Mouse (Mus musculus) stomach, postnatal 0 days (tissue): ENCODE data around the gene Dtx3l. TPM values are rescaled to one million over a fixed set of nuclear protein-coding genes. Genes with fewer than 3 reads are reported as not detected.
A peak's percentile ranks its signal among the peaks of the same experiment; 100 is the strongest.
"Not testable (repeated sequence)": the region's sequence is repeated elsewhere in the genome, so short reads cannot be mapped to it uniquely, and the experiment has no call there.

Experiments used
- ATAC-seq: fragments of 200-750 bp; cut with Nextera tagmentation; 2 replicates; pipeline ENCODE4 v1.8.0; 2017; ENCODE audit not compliant: low FRiP score, low TSS enrichment
- DNase-seq: peaks from one replicate; pipeline ENCODE4 v3.0.0-alpha.2; 2016; ENCODE audit warnings: low spot score
- H3K27ac ChIP-seq: fragments of 300-500 bp; sonication (generic); replicated peaks from 2 replicates; pipeline ENCODE4 v1.5.1; 2014; ENCODE audit warnings: mild to moderate bottlenecking, control low read depth
- H3K27me3 ChIP-seq: fragments of 300-500 bp; sonication (generic); 2 replicates; pipeline ENCODE4 v1.6.1; 2014; ENCODE audit warnings: low read length; ENCODE audit not compliant: control insufficient read depth, insufficient read depth
- H3K36me3 ChIP-seq: fragments of 300-500 bp; sonication (generic); 2 replicates; pipeline ENCODE4 v1.6.1; 2014; ENCODE audit warnings: low read length, mixed read lengths; ENCODE audit not compliant: control insufficient read depth, insufficient read depth
- H3K4me1 ChIP-seq: fragments of 300-500 bp; sonication (generic); replicated peaks from 2 replicates; pipeline ENCODE4 v1.6.1; 2014; ENCODE audit warnings: antibody characterized with exemption; ENCODE audit not compliant: control insufficient read depth, insufficient read depth
- H3K4me2 ChIP-seq: fragments of 300-500 bp; sonication (generic); replicated peaks from 2 replicates; pipeline ENCODE4 v1.6.1; 2014; ENCODE audit warnings: low read depth, mild to moderate bottlenecking, control low read depth, moderate library complexity
- H3K4me3 ChIP-seq: fragments of 300-500 bp; sonication (generic); 2 replicates; pipeline ENCODE4 v1.5.1; 2014; ENCODE audit warnings: low read depth, low read length, control low read depth
- H3K9ac ChIP-seq: fragments of 300-500 bp; sonication (generic); 2 replicates; pipeline ENCODE4 v1.6.1; 2014; ENCODE audit warnings: mild to moderate bottlenecking, low read length, control low read depth, mixed read lengths
- H3K9me3 ChIP-seq: fragments of 300-500 bp; sonication (generic); 2 replicates; pipeline ENCODE4 v1.6.1; 2016; ENCODE audit warnings: low read length; ENCODE audit not compliant: control insufficient read depth
- CTCF ChIP-seq: IDR thresholded peaks from 2 replicates; pipeline ENCODE4 v1.5.1; 2016; ENCODE audit warnings: antibody characterized with exemption, low read depth, mild to moderate bottlenecking, moderate library complexity
- EP300 ChIP-seq: optimal IDR thresholded peaks from 2 replicates; pipeline ENCODE3; 2016; ENCODE audit warnings: antibody characterized with exemption
- WGBS: fragments of 180-500 bp; shearing (Covaris S2); extraction: QIAGEN DNeasy Blood & Tissue Kit; methylation state at CpG from one replicate; pipeline ENCODE4 v1.1.7; 2014; 5-methylcytosine and 5-hydroxymethylcytosine counted together
- polyA plus RNA-seq: library from polyadenylated mRNA; unstranded; fragments of >200 nt; fragmentation: Nextera tagmentation; extraction: Ambion mirVana; gene quantifications from 2 replicates; pipeline ENCODE4 v1.2.1, GENCODE M21; 2015

Gene Dtx3l
- polyA plus RNA-seq, 1 experiment from 2014 or later, result 4.4 TPM

- Histone ChIP-seq H3K36me3 (no peaks in the 10 kb centered on the region), H3K9me3 (no peaks in the 10 kb centered on the region), H3K4me2 (no peak overlapping the region), H3K4me1 (no peaks in the 10 kb centered on the region), H3K27ac (no peak overlapping the region), H3K9ac (no peak overlapping the region), H3K4me3 (no peak overlapping the region), H3K27me3 (no peaks in the 10 kb centered on the region)
- DNase-seq (no peak), ATAC-seq (no peak)
- 93% methylated on average over 6 of the region's 6 CpGs for WGBS
- TF ChIP-seq CTCF, result no peak
- TF ChIP-seq EP300, result no peak
Measured at GRCm38 (mm10) chr16:35903014-35903640, 35.8 kb downstream of the Dtx3l start.

- H3K4me2 ChIP-seq, result no peak overlapping the region
- no peaks in the 10 kb centered on the region for H3K9me3 ChIP-seq
- no peak overlapping the region for H3K4me3 ChIP-seq
- TF ChIP-seq CTCF, result no peak
- no peak for TF ChIP-seq EP300
- DNase-seq (no peak), ATAC-seq (no peak)
- H3K27ac ChIP-seq, result no peak overlapping the region
- no peak overlapping the region for H3K9ac ChIP-seq
- H3K36me3 ChIP-seq, result no peaks in the 10 kb centered on the region
- H3K27me3 ChIP-seq, result no peaks in the 10 kb centered on the region
- no peaks in the 10 kb centered on the region for H3K4me1 ChIP-seq
- WGBS, result 72% methylated on average over 3 of the region's 3 CpGs
Measured at GRCm38 (mm10) chr16:35900541-35900940, 38.4 kb downstream of the Dtx3l start.

- Histone ChIP-seq H3K4me2 (no peak overlapping the region), H3K4me1 (no peaks in the 10 kb centered on the region), H3K27me3 (no peaks in the 10 kb centered on the region), H3K27ac (no peak overlapping the region), H3K9ac (no peak overlapping the region), H3K4me3 (no peak overlapping the region), H3K9me3 (no peaks in the 10 kb centered on the region), H3K36me3 (no peaks in the 10 kb centered on the region)
- ATAC-seq, result no peak
- TF ChIP-seq CTCF (no peak), EP300 (no peak)
- 38% methylated on average over 6 of the region's 6 CpGs for WGBS
- DNase-seq, result no peak
Measured at GRCm38 (mm10) chr16:35894997-35895396, 44.0 kb downstream of the Dtx3l start.

- not testable (repeated sequence) for H3K4me3 ChIP-seq, H3K27me3 ChIP-seq, H3K9ac ChIP-seq, DNase-seq, H3K4me1 ChIP-seq, H3K36me3 ChIP-seq, H3K4me2 ChIP-seq, H3K9me3 ChIP-seq, H3K27ac ChIP-seq, ATAC-seq
- 56% methylated on average over 5 of the region's 5 CpGs for WGBS
Measured at GRCm38 (mm10) chr16:35891603-35892002, 47.3 kb downstream of the Dtx3l start.

GRCm38 (mm10) chr16:35890645-35891044, 48.3 kb downstream of the Dtx3l start:
- H3K36me3 ChIP-seq, result no peaks in the 10 kb centered on the region
- no peaks in the 10 kb centered on the region for H3K4me1 ChIP-seq
- no peak overlapping the region for H3K4me3 ChIP-seq
- no peak overlapping the region for H3K9ac ChIP-seq
- no peak overlapping the region for H3K27ac ChIP-seq
- H3K27me3 ChIP-seq, result no peaks in the 10 kb centered on the region
- WGBS, result 73% methylated on average over 3 of the region's 3 CpGs
- ATAC-seq (no peak), DNase-seq (no peak)
- H3K9me3 ChIP-seq, result no peaks in the 10 kb centered on the region
- H3K4me2 ChIP-seq, result no peak overlapping the region
- TF ChIP-seq EP300, result no peak
- TF ChIP-seq CTCF, result peak; percentile 62

- H3K9ac ChIP-seq, result no peak overlapping the region
- 87% methylated on average over 5 of the region's 5 CpGs for WGBS
- TF ChIP-seq EP300, result no peak
- 0 out of 2 replicates have a peak, but pooled peaks have one; percentile 7 for TF ChIP-seq CTCF
- H3K27me3 ChIP-seq, result no peaks in the 10 kb centered on the region
- H3K4me3 ChIP-seq, result no peak overlapping the region
- no peaks in the 10 kb centered on the region for H3K36me3 ChIP-seq
- no peaks in the 10 kb centered on the region for H3K9me3 ChIP-seq
- ATAC-seq (no peak), DNase-seq (no peak)
- no peaks in the 10 kb centered on the region for H3K4me1 ChIP-seq
- no peak overlapping the region for H3K4me2 ChIP-seq
- H3K27ac ChIP-seq, result no peak overlapping the region
Measured at GRCm38 (mm10) chr16:35888910-35889309, 50.0 kb downstream of the Dtx3l start.
